Mouse (Mus musculus) spleen, postnatal 10 days (tissue): ENCODE data around the gene Reps2.
A peak's percentile ranks its signal among the peaks of the same experiment; 100 is the strongest.

Source experiments
- DNase-seq, 2 experiments: peaks; one replicate each; pipeline ENCODE4 v3.0.0; 2021 to 2022; ENCODE audit warnings: low spot score in 2 of 2

Gene Reps2

GRCm38 (mm10) chrX:162590145-162590790, 53.2 kb downstream of the Reps2 start:
- DNase-seq: no peak

- DNase-seq: no peak
Observed at GRCm38 (mm10) chrX:162589173-162589805, 54.2 kb downstream of the Reps2 start.

- DNase-seq: no peak
Observed at GRCm38 (mm10) chrX:162584349-162584748, 59.1 kb downstream of the Reps2 start.

GRCm38 (mm10) chrX:162580521-162580920, 62.9 kb downstream of the Reps2 start:
- DNase-seq: no peak

- DNase-seq: no peak
Observed at GRCm38 (mm10) chrX:162568439-162568838, 75.0 kb downstream of the Reps2 start.

- no peak for DNase-seq
Observed at GRCm38 (mm10) chrX:162565501-162565900, 77.9 kb downstream of the Reps2 start.

GRCm38 (mm10) chrX:162556459-162556841, 87.0 kb downstream of the Reps2 start:
- DNase-seq: no peak

- no peak for DNase-seq
Observed at GRCm38 (mm10) chrX:162555729-162556458, 87.6 kb downstream of the Reps2 start.

- no peak for DNase-seq
Observed at GRCm38 (mm10) chrX:162554513-162554912, 88.9 kb downstream of the Reps2 start.

- DNase-seq: no peak
Observed at GRCm38 (mm10) chrX:162552383-162552782, 91.1 kb downstream of the Reps2 start.

GRCm38 (mm10) chrX:162545037-162545436, 98.4 kb downstream of the Reps2 start:
- DNase-seq: no peak

GRCm38 (mm10) chrX:162542576-162543227, 100.7 kb downstream of the Reps2 start:
- DNase-seq: no peak

- no peak for DNase-seq
Observed at GRCm38 (mm10) chrX:162541961-162542360, 101.5 kb downstream of the Reps2 start.

- no peak for DNase-seq
Observed at GRCm38 (mm10) chrX:162531016-162531415, 112.4 kb downstream of the Reps2 start.

- peak in 1 of 2 experiments; percentile 37 for DNase-seq
Observed at GRCm38 (mm10) chrX:162527240-162527639, 116.2 kb downstream of the Reps2 start.

GRCm38 (mm10) chrX:162521831-162522514, 121.5 kb downstream of the Reps2 start:
- no peak for DNase-seq

- DNase-seq: no peak
Observed at GRCm38 (mm10) chrX:162521197-162521596, 122.3 kb downstream of the Reps2 start.

- no peak for DNase-seq
Observed at GRCm38 (mm10) chrX:162520374-162520773, 123.1 kb downstream of the Reps2 start.

GRCm38 (mm10) chrX:162510426-162510980, 132.9 kb downstream of the Reps2 start:
- DNase-seq: no peak

- no peak for DNase-seq
Observed at GRCm38 (mm10) chrX:162505186-162505585, 138.3 kb downstream of the Reps2 start.

- DNase-seq: no peak
Observed at GRCm38 (mm10) chrX:162503436-162503835, 140.0 kb downstream of the Reps2 start.
